Mouse (Mus musculus) adrenal gland, adult 18-20 months (tissue): ENCODE measurements around the gene Mcm3. TPM values are rescaled to one million over a fixed set of nuclear protein-coding genes. Genes with fewer than 3 reads are reported as not detected.

Experiments
- total RNA-seq, 2 experiments: library from RNA; stranded (reverse); gene quantifications; 1 replicate in 1 of 2; 2 replicates in 1 of 2; pipeline ENCODE4 v1.2.3; 2021

Mcm3 gene
- total RNA-seq, 2 experiments from 2014 or later = 9.0 to 10.1 TPM

Other genes starting within 250 kb of the Mcm3 start
- under 1 TPM in 1 of 2 experiments, not detected in 1; 0.03 TPM for gene Pkhd1, start 202.2 kb downstream of the Mcm3 start, total RNA-seq
- not detected for gene Il17a, start 89.4 kb downstream of the Mcm3 start, total RNA-seq
- not detected for gene Il17f, start 29.7 kb downstream of the Mcm3 start, total RNA-seq
- gene Paqr8, start 70.3 kb upstream of the Mcm3 start, total RNA-seq = 10 to 100 TPM; 41.0 to 48.2 TPM
- 1 to 10 TPM; 1.9 to 2.6 TPM for gene Efhc1, start 131.3 kb upstream of the Mcm3 start, total RNA-seq